Mouse (Mus musculus) liver, embryonic 15.5 days (tissue): ENCODE data around the gene Etl4. TPM values are rescaled to one million over a fixed set of nuclear protein-coding genes. Genes with fewer than 3 reads are reported as not detected.

ENCODE experiments used
- ATAC-seq: fragments of 200-750 bp; cut with Nextera tagmentation; 2 replicates; pipeline ENCODE4 v1.8.0; 2017; ENCODE audit warnings: moderate number of reproducible peaks, mild to moderate bottlenecking, moderate library complexity; ENCODE audit not compliant: insufficient read depth
- H3K27ac ChIP-seq: fragments of 300-500 bp; sonication (generic); replicated peaks from 2 replicates; pipeline ENCODE4 v1.5.1; 2015; ENCODE audit warnings: mild to moderate bottlenecking, inconsistent platforms
- H3K27me3 ChIP-seq: fragments of 300-500 bp; sonication (generic); 2 replicates; pipeline ENCODE4 v1.6.1; 2015; ENCODE audit warnings: mild to moderate bottlenecking, inconsistent platforms
- H3K36me3 ChIP-seq: fragments of 300-500 bp; sonication (generic); replicated peaks from 2 replicates; pipeline ENCODE4 v1.6.1; 2015; ENCODE audit warnings: moderate library complexity, mild to moderate bottlenecking, inconsistent platforms
- H3K4me1 ChIP-seq: fragments of 300-500 bp; sonication (generic); replicated peaks from 2 replicates; pipeline ENCODE4 v1.6.1; 2015; ENCODE audit warnings: inconsistent platforms
- H3K4me2 ChIP-seq: fragments of 300-500 bp; sonication (generic); 2 replicates; pipeline ENCODE4 v1.6.1; 2015; ENCODE audit warnings: moderate library complexity, mild to moderate bottlenecking, inconsistent platforms
- H3K4me3 ChIP-seq: fragments of 300-500 bp; sonication (generic); replicated peaks from 2 replicates; pipeline ENCODE4 v1.5.1; 2015; ENCODE audit warnings: mild to moderate bottlenecking, inconsistent platforms
- H3K9ac ChIP-seq: fragments of 300-500 bp; sonication (generic); 2 replicates; pipeline ENCODE4 v1.6.1; 2015; ENCODE audit warnings: moderate library complexity, mild to moderate bottlenecking, inconsistent platforms
- H3K9me3 ChIP-seq: fragments of 300-500 bp; sonication (generic); replicated peaks from 2 replicates; pipeline ENCODE4 v1.6.1; 2016; ENCODE audit warnings: inconsistent platforms
- WGBS: fragments of 180-500 bp; shearing (Covaris S2); methylation state at CpG from one replicate; pipeline ENCODE4 v1.1.7; 2015; ENCODE audit warnings: mixed read lengths; ENCODE audit not compliant: insufficient replicate concordance; 5-methylcytosine and 5-hydroxymethylcytosine counted together
- polyA plus RNA-seq: library from polyadenylated mRNA; unstranded; fragments of >200 nt; fragmentation: Nextera tagmentation; extraction: Ambion mirVana; gene quantifications from 2 replicates; pipeline ENCODE4 v1.2.1, GENCODE M21; 2015

The Etl4 gene
- polyA plus RNA-seq, 1 experiment from 2014 or later, result 2.5 TPM

DNA sequence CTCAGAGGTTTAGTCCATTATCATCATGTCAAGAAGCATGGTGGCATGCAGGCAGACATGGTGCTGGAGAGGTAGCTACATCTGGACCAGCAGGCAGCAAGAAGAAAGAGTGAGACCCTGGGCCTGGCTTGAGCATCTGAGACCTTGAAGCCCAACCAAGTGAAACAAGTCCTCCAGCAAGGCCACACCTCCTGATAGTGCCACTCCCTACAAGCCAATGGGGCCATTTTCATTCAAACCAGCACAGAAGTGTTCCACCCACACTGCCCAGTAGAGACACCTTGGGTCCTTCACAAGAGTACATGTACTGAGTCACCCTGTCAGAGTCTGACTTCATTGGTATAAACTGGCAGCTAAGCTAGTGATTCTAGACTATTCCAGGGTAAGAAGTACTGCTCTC is 860.6 kb downstream of the Etl4 start:
- H3K9ac ChIP-seq, result no peak overlapping the region
- H3K4me3 ChIP-seq, result no peak overlapping the region
- no peaks in the 10 kb centered on the region for H3K4me1 ChIP-seq
- H3K27ac ChIP-seq, result no peak overlapping the region
- no peak overlapping the region for H3K4me2 ChIP-seq
- H3K36me3 ChIP-seq, result no peaks in the 10 kb centered on the region
- no peak for ATAC-seq
- H3K27me3 ChIP-seq, result no peaks in the 10 kb centered on the region
- H3K9me3 ChIP-seq, result no peaks in the 10 kb centered on the region

- Histone ChIP-seq H3K4me2 (no peak overlapping the region), H3K9me3 (no peaks in the 10 kb centered on the region), H3K9ac (no peak overlapping the region), H3K36me3 (no peaks in the 10 kb centered on the region), H3K27ac (no peak overlapping the region), H3K4me3 (no peak overlapping the region), H3K4me1 (no peaks in the 10 kb centered on the region), H3K27me3 (no peaks in the 10 kb centered on the region)
- WGBS, result 58% methylated on average over 2 of the region's 2 CpGs
- no peak for ATAC-seq
These were observed 864.9 kb downstream of the Etl4 start for GRCm38 (mm10) chr2:20774462-20774861.

DNA sequence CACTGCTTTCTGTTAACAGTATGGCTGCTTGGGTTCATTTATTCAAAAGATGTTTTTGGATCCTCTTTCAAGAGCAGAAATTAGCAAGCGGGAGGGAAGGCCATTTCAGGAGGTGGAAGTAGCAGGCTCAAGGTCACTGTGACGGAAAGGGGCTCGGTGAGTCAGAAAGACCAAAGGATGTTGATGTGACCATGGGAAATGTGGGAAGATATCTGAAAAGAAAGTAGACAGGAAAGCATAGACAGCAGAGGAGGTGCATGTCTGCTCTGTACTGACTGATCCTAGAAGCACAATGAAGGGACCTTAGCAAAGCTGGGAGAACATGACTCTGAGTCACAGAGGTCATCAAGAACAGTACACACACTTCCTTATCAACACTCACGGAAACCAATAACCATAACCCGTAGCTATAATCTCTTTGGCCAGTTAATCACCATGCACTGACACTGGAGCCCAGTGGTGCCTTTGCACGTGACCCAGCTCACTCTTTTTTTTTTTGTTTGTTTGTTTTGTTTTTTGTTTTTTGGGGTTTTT is 866.7 kb downstream of the Etl4 start:
- 55% methylated on average over 6 of the region's 6 CpGs for WGBS
- Histone ChIP-seq H3K27ac (no peak overlapping the region), H3K27me3 (no peaks in the 10 kb centered on the region), H3K4me1 (no peaks in the 10 kb centered on the region), H3K4me3 (no peak overlapping the region), H3K9me3 (no peaks in the 10 kb centered on the region), H3K4me2 (no peak overlapping the region), H3K9ac (no peak overlapping the region), H3K36me3 (no peaks in the 10 kb centered on the region)
- ATAC-seq, result peak; percentile 34

GRCm38 (mm10) chr2:20777931-20778330 is 868.4 kb downstream of the Etl4 start:
- no peaks in the 10 kb centered on the region for H3K9me3 ChIP-seq
- no peaks in the 10 kb centered on the region for H3K36me3 ChIP-seq
- H3K27ac ChIP-seq, result no peak overlapping the region
- WGBS, result 76% methylated on average over 6 of the region's 6 CpGs
- H3K4me1 ChIP-seq, result no peaks in the 10 kb centered on the region
- ATAC-seq, result no peak
- no peak overlapping the region for H3K4me2 ChIP-seq
- no peak overlapping the region for H3K4me3 ChIP-seq
- H3K27me3 ChIP-seq, result no peaks in the 10 kb centered on the region
- no peak overlapping the region for H3K9ac ChIP-seq

DNA sequence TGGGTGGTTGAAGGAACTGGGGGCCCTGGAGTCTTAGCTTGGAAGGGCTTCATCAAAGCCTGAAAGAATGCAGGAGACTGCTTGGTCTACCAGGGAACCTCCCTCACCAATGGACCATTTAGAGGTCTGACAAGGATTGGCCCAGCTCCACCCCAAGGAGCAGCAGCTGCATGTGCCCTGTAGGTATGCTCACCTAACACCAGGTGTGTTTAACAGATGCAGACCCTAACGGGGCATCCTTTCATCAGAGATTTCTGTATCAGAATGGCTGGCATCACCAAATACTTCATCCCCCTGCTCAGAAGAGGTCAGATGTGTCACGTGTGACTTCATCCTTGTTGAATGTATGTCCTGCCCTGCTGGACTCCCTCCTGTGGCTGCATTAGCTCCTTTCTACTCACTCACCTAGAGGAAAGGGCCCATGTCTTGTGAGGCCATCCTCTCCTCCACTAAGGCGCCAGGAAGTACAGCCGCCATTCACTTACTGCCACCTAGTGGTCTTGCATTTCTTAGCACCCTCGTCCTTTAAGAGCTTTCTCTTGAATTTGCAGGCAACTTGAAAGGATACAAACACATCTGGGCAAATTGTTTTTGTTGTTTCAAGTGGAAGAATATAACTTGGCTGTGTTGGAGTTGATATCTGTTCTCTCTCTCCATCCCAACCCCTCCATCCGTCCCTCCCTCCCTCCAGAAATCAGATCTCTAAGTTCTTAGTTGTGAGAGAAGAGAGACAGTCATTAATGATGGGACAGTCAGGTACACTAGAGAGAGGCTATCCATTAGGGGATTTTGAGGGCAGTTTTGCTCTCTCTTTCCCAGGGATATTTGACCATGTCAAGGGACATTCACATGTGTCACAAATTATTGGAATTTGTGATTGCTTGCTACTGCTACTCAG is 870.2 kb downstream of the Etl4 start:
- Histone ChIP-seq H3K4me3 (no peak overlapping the region), H3K4me2 (no peak overlapping the region), H3K27ac (no peak overlapping the region), H3K9me3 (no peaks in the 10 kb centered on the region), H3K27me3 (no peaks in the 10 kb centered on the region), H3K36me3 (no peaks in the 10 kb centered on the region), H3K9ac (no peak overlapping the region), H3K4me1 (no peaks in the 10 kb centered on the region)
- no peak for ATAC-seq
- WGBS, result 24% methylated on average over 6 of the region's 6 CpGs

- WGBS, result 59% methylated on average over 8 of the region's 8 CpGs
- no peak overlapping the region for H3K4me2 ChIP-seq
- no peak for ATAC-seq
These were observed 891.8 kb downstream of the Etl4 start for GRCm38 (mm10) chr2:20801236-20801890.

DNA sequence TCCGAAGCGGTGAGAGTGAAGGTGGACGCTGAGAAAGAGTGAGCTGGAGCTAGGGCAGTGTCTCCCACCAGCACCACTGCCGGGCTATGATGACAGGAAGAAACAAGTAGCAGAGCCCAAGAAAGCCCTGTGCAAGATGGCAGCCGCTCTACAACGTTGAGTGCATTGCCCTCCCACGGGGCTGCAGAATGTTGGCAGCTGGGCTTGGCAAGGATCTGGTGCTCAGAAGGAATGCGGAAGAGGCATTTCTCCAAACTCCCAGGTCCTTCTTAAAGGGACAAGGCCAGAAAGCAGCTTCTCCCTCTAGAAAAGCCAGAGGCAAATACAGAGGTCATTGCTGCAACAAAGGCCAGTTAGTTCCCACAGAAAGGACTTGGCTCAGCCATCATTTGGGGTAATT is 901.9 kb downstream of the Etl4 start:
- Histone ChIP-seq H3K4me3 (no peak overlapping the region), H3K27me3 (no peaks in the 10 kb centered on the region), H3K9me3 (no peaks in the 10 kb centered on the region), H3K4me1 (no peaks in the 10 kb centered on the region), H3K27ac (no peak overlapping the region), H3K4me2 (no peak overlapping the region), H3K9ac (no peak overlapping the region), H3K36me3 (no peaks in the 10 kb centered on the region)
- WGBS, result 71% methylated on average over 8 of the region's 8 CpGs
- no peak for ATAC-seq

More at GRCm38 (mm10) chr2:20801236-20801890, 891.8 kb downstream of the Etl4 start:
- Histone ChIP-seq H3K9me3 (no peaks in the 10 kb centered on the region), H3K9ac (no peak overlapping the region), H3K4me3 (no peak overlapping the region), H3K36me3 (no peaks in the 10 kb centered on the region), H3K4me1 (no peaks in the 10 kb centered on the region), H3K27ac (no peak overlapping the region), H3K27me3 (no peaks in the 10 kb centered on the region)

GRCm38 (mm10) chr2:20813986-20814385 is 904.4 kb downstream of the Etl4 start:
- H3K36me3 ChIP-seq, result no peaks in the 10 kb centered on the region
- H3K4me1 ChIP-seq, result no peaks in the 10 kb centered on the region
- no peak overlapping the region for H3K4me3 ChIP-seq
- H3K27ac ChIP-seq, result no peak overlapping the region
- ATAC-seq, result no peak
- H3K9me3 ChIP-seq, result no peaks in the 10 kb centered on the region
- H3K9ac ChIP-seq, result no peak overlapping the region
- WGBS, result 58% methylated on average over 2 of the region's 2 CpGs
- H3K27me3 ChIP-seq, result no peaks in the 10 kb centered on the region
- no peak overlapping the region for H3K4me2 ChIP-seq

- Histone ChIP-seq H3K9me3 (no peaks in the 10 kb centered on the region), H3K4me2 (no peak overlapping the region), H3K27ac (no peak overlapping the region), H3K4me1 (no peaks in the 10 kb centered on the region), H3K36me3 (no peaks in the 10 kb centered on the region), H3K9ac (no peak overlapping the region), H3K27me3 (no peaks in the 10 kb centered on the region), H3K4me3 (no peak overlapping the region)
- 53% methylated on average over 7 of the region's 7 CpGs for WGBS
- ATAC-seq, result no peak
These were observed 908.6 kb downstream of the Etl4 start for GRCm38 (mm10) chr2:20818226-20818625.

DNA sequence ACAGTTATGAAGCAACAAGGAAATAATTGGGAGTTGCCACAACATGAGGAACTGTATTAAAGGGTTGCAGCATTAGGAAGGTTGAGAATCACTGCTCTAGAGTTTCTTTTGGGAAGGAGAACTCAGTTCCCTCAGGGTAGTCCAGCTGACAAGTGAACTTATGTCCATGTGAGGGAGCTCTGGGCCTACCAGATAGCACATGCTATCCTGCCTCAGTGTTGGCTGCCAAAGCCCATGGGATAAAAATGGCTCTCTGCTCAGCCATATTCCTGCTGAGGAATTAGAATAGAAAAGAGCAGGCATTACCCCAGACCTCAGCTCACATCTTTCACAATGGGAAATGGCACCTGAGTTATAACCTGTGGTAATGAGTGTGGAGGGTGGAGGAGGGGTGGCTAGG is 916.7 kb downstream of the Etl4 start:
- H3K4me2 ChIP-seq, result no peak overlapping the region
- H3K36me3 ChIP-seq, result no peaks in the 10 kb centered on the region
- no peaks in the 10 kb centered on the region for H3K4me1 ChIP-seq
- no peaks in the 10 kb centered on the region for H3K27me3 ChIP-seq
- no peak overlapping the region for H3K27ac ChIP-seq
- no peak for ATAC-seq
- H3K4me3 ChIP-seq, result no peak overlapping the region
- no peak overlapping the region for H3K9ac ChIP-seq
- H3K9me3 ChIP-seq, result no peaks in the 10 kb centered on the region

GRCm38 (mm10) chr2:20830882-20831281 is 921.3 kb downstream of the Etl4 start:
- Histone ChIP-seq H3K9me3 (no peaks in the 10 kb centered on the region), H3K4me2 (no peak overlapping the region), H3K36me3 (no peaks in the 10 kb centered on the region), H3K4me1 (no peaks in the 10 kb centered on the region), H3K27ac (no peak overlapping the region), H3K27me3 (no peaks in the 10 kb centered on the region), H3K9ac (no peak overlapping the region), H3K4me3 (no peak overlapping the region)
- ATAC-seq, result no peak
- 58% methylated on average over 3 of the region's 3 CpGs for WGBS
